Mouse (Mus musculus): ENCODE data around the gene Pgrmc1.

DNA sequence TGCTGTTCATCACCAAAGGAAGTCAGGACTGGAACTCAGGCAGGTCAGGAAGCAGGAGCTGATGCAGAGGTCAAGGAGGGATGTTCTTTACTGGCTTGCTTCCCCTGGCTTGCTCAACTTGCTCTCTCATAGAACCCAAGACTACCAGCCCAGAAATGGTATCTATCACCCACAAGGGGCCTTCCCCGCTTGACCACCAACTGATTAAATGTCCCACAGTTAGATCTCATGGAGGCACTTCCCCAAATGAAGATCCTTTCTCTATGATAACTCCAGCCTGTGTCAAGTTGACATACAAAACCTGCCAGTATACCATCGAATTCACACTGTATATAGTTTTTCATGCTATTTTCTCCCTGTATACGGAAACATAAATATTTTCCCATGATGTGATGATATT is 2.8 kb upstream of the Pgrmc1 start:
- no peak for TF ChIP-seq CTCF (IDR thresholded peaks at IDR 0.05; ENCODE audit: borderline replicate concordance, insufficient read depth, low read length)
- no peak for TF ChIP-seq POLR2A (IDR thresholded peaks at IDR 0.05; ENCODE audit: low read depth, low read length)
